Mouse (Mus musculus): ENCODE results near the gene Anapc4. TPM values are rescaled to one million over a fixed set of nuclear protein-coding genes. Genes with fewer than 3 reads are reported as not detected.

Gene Anapc4
- polyA plus RNA-seq, 1 experiment, result 148 TPM

DNA sequence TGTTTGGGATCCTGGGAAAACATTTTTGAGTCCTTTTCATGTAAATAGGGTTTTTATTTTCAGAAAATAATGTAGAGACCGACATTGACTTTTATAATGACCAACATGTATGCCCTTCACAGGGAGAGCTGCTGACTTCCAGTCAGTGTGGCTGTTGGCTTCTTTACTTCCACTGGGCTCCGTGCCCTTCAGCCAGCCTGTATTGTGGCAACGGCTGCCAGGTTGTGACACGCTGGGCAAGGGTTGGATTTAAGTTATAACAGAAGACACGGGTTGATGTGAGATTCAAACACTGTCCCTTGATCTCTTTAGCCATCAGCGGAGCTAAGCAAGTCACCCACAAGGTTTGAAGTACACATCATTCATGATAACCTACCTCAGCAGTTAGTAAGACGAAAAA is 15.1 kb upstream of the Anapc4 start:
- DNase-seq (ENCODE audit: low read depth), result no peak
- no peak for TF ChIP-seq POLR2A (IDR thresholded peaks at IDR 0.05; ENCODE audit: borderline replicate concordance, extremely low read depth, insufficient read depth, insufficient read length, poor library complexity, severe bottlenecking)
- TF ChIP-seq CTCF (IDR thresholded peaks at IDR 0.05; ENCODE audit: borderline replicate concordance, extremely low read depth, insufficient read depth, insufficient read length), result no peak

GRCm38 (mm10) chr5:52821691-52822090 is 12.1 kb upstream of the Anapc4 start:
- TF ChIP-seq POLR2A (IDR thresholded peaks at IDR 0.05; ENCODE audit: borderline replicate concordance, extremely low read depth, insufficient read depth, insufficient read length, poor library complexity, severe bottlenecking) (no peak), CTCF (IDR thresholded peaks at IDR 0.05; ENCODE audit: borderline replicate concordance, extremely low read depth, insufficient read depth, insufficient read length) (peak; percentile 47; the same call in 1 of the 2 replicates)
- peak; percentile 73 for DNase-seq (ENCODE audit: low read depth)

GRCm38 (mm10) chr5:52827923-52828322 is 5.9 kb upstream of the Anapc4 start:
- no peak for DNase-seq (ENCODE audit: low read depth)
- TF ChIP-seq POLR2A (IDR thresholded peaks at IDR 0.05; ENCODE audit: borderline replicate concordance, extremely low read depth, insufficient read depth, insufficient read length, poor library complexity, severe bottlenecking) (no peak), CTCF (IDR thresholded peaks at IDR 0.05; ENCODE audit: borderline replicate concordance, extremely low read depth, insufficient read depth, insufficient read length) (no peak)

- DNase-seq (ENCODE audit: low read depth), result no peak
- TF ChIP-seq CTCF (IDR thresholded peaks at IDR 0.05; ENCODE audit: borderline replicate concordance, extremely low read depth, insufficient read depth, insufficient read length) (no peak), POLR2A (IDR thresholded peaks at IDR 0.05; ENCODE audit: borderline replicate concordance, extremely low read depth, insufficient read depth, insufficient read length, poor library complexity, severe bottlenecking) (no peak)
Observed at GRCm38 (mm10) chr5:52833005-52833404, 807 bp upstream of the Anapc4 start.

- TF ChIP-seq POLR2A (IDR thresholded peaks at IDR 0.05; ENCODE audit: borderline replicate concordance, extremely low read depth, insufficient read depth, insufficient read length, poor library complexity, severe bottlenecking), result no peak
- no peak for DNase-seq (ENCODE audit: low read depth)
Observed at GRCm38 (mm10) chr5:52834386-52834785, 574 bp downstream of the Anapc4 start.

DNA sequence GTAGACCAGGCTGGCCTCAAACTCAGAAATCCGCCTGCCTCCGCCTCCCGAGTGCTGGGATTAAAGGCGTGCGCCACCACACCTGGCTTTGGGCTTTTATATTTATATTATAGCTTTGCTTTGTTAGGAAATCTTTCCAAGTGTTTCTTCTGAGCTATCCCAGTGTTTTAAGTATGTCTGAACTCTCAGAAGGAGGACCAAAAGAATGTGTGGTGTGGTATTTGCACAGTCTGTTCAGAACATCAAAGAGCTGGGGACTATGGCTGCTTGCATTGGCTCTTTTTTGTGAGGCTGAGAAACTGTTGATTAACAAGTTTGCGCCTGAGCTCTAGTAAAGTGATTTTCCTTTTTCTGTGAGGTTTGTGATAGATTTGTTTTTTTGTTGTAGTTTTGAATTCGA is 10.5 kb downstream of the Anapc4 start:
- no peak for DNase-seq (ENCODE audit: low read depth)
- TF ChIP-seq CTCF (IDR thresholded peaks at IDR 0.05; ENCODE audit: borderline replicate concordance, extremely low read depth, insufficient read depth, insufficient read length) (no peak), POLR2A (IDR thresholded peaks at IDR 0.05; ENCODE audit: borderline replicate concordance, extremely low read depth, insufficient read depth, insufficient read length, poor library complexity, severe bottlenecking) (no peak)

DNA sequence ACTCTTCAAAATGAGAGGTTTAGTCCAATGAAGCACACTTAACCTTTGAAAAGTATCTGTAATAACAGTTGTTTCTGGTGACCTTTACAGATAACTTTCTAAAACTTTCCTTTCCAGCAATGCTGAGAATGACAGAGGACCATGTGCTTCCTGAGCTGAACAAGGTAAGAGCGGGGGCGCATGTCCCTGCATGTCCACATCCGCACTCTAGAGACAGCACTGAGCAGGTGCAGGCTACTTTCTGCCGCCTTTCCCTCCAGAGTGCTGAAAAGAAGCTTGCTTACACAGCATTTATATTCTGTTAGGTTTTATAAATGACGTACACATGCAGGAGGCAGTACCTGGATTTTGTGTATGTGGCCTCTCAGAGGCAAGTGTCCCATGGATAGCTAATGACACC is 21.9 kb downstream of the Anapc4 start:
- no peak for DNase-seq (ENCODE audit: low read depth)
- TF ChIP-seq CTCF (IDR thresholded peaks at IDR 0.05; ENCODE audit: borderline replicate concordance, extremely low read depth, insufficient read depth, insufficient read length) (peak; percentile 18; the same call in 1 of the 2 replicates), POLR2A (IDR thresholded peaks at IDR 0.05; ENCODE audit: borderline replicate concordance, extremely low read depth, insufficient read depth, insufficient read length, poor library complexity, severe bottlenecking) (no peak)

DNA sequence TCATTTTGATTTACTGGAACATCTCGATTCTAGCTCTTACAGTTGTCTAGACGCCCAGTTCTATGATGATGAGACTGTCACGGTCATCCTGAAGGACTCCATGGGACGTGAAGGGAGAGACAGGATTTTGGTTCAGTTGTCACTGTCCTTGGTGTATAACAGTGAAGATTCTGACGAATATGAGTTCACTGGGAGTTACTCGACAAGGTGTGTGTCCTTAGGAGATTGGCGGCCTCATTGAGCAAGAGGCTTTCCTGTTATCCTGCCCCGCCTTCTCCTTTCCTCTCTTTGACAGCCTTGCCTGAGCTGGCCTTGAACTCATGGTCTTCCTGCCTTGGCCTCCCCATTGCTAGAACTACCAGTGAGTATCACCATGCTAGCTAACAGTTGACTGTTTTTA is 30.6 kb downstream of the Anapc4 start:
- no peak for DNase-seq (ENCODE audit: low read depth)
- TF ChIP-seq CTCF (IDR thresholded peaks at IDR 0.05; ENCODE audit: borderline replicate concordance, extremely low read depth, insufficient read depth, insufficient read length) (no peak), POLR2A (IDR thresholded peaks at IDR 0.05; ENCODE audit: borderline replicate concordance, extremely low read depth, insufficient read depth, insufficient read length, poor library complexity, severe bottlenecking) (no peak)

- TF ChIP-seq POLR2A (IDR thresholded peaks at IDR 0.05; ENCODE audit: borderline replicate concordance, extremely low read depth, insufficient read depth, insufficient read length, poor library complexity, severe bottlenecking) (no peak), CTCF (IDR thresholded peaks at IDR 0.05; ENCODE audit: borderline replicate concordance, extremely low read depth, insufficient read depth, insufficient read length) (no peak)
- peak; percentile 9 for DNase-seq (ENCODE audit: low read depth)
Observed at GRCm38 (mm10) chr5:52865825-52866224, 32.0 kb downstream of the Anapc4 start.

GRCm38 (mm10) chr5:52866361-52867155 is 32.7 kb downstream of the Anapc4 start:
- no peak for DNase-seq (ENCODE audit: low read depth)
- TF ChIP-seq CTCF (IDR thresholded peaks at IDR 0.05; ENCODE audit: borderline replicate concordance, extremely low read depth, insufficient read depth, insufficient read length) (no peak), POLR2A (IDR thresholded peaks at IDR 0.05; ENCODE audit: borderline replicate concordance, extremely low read depth, insufficient read depth, insufficient read length, poor library complexity, severe bottlenecking) (no peak)

- peak; percentile 23 for DNase-seq (ENCODE audit: low read depth)
- TF ChIP-seq CTCF (IDR thresholded peaks at IDR 0.05; ENCODE audit: borderline replicate concordance, extremely low read depth, insufficient read depth, insufficient read length), result no peak
- TF ChIP-seq POLR2A (IDR thresholded peaks at IDR 0.05; ENCODE audit: borderline replicate concordance, extremely low read depth, insufficient read depth, insufficient read length, poor library complexity, severe bottlenecking), result no peak
Observed at GRCm38 (mm10) chr5:52868918-52869703, 35.3 kb downstream of the Anapc4 start.

Data from brain, embryonic 14.5 days (tissue).